In the genomic region with DNA sequence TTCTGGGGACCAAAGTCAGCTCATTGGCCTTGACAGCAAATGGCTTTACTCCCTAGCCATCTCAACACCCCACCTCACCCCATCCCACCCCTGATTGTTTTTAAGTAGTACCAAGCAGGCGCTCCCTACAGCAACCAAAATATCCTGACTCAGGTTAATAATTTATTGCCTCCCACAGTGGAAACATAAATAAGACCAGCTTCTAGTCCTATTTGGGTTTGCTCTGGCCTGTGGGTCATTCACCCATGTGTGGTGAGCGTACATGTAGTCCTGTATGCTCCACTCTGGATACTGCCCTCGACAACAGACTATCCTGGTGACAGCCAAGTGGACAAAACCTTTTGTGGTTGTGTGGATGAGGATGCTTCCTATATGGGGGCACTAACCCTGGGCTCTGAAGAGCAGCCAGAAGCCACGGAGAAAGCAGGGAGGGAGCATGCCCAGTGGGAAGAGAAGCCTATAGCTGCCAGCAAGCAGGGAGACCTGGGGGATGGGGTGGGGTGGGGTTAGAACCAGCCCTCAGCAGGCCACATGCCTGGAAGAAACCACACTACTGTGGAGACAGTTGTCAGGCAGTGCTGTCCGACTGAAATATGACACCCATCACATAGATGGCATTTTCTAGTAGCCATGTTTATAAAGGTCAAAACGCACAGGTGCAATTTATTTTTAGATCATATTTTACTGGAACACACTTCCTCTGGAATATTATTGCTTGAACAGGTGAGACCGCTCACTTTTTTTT, we compare ENCODE assay signal across 7 mouse cellular contexts.
DNase-seq lines count a peak whose midpoint lies in the region; ATAC-seq and TF ChIP-seq lines count a peak whose summit lies in the region.

No protein-coding gene starts in this region.

- TF ChIP-seq CTCF in lung, postnatal 0 days (IDR thresholded peaks at IDR 0.05) = no peak
- no peak for TF ChIP-seq CTCF in lung, adult 2 months (IDR thresholded peaks at IDR 0.05; ENCODE audit: insufficient read depth, low read length)

- H3K9me3 ChIP-seq in lung, postnatal 0 days (ENCODE audit: low read length) = no peaks in the 10 kb centered on the region
- H3K9me3 ChIP-seq in heart, embryonic 12.5 days (replicated peaks) = no peaks in the 10 kb centered on the region
- no peaks in the 10 kb centered on the region for H3K9me3 ChIP-seq in stomach, embryonic 14.5 days (ENCODE audit: control insufficient read depth, low read depth, low read length)

- no peak for DNase-seq in lung, postnatal 0 days (ENCODE audit: low spot score)
- no peak for DNase-seq in lung, adult 2 months
- peak; percentile 88 for DNase-seq in kidney, adult 9 months
- no peak for DNase-seq in thymus, postnatal 10 days (ENCODE audit: low spot score in 2 of 2)
- DNase-seq in urinary bladder, adult 18-20 months (ENCODE audit: low spot score in 2 of 2) = no peak

- no peak; the same call in 1 of the 2 replicates for TF ChIP-seq EP300 in lung, postnatal 0 days (IDR thresholded peaks at IDR 0.05)

- H3K9ac ChIP-seq in lung, postnatal 0 days (replicated peaks; ENCODE audit: low read depth) = no peak overlapping the region
- no peak overlapping the region for H3K9ac ChIP-seq in heart, embryonic 12.5 days
- no peak overlapping the region for H3K9ac ChIP-seq in stomach, embryonic 14.5 days (replicated peaks; ENCODE audit: low read depth, low read length)

- H3K27me3 ChIP-seq in lung, postnatal 0 days (replicated peaks; ENCODE audit: insufficient read depth, low read length) = no peaks in the 10 kb centered on the region
- H3K27me3 ChIP-seq in heart, embryonic 12.5 days (replicated peaks) = no peaks in the 10 kb centered on the region
- no peaks in the 10 kb centered on the region for H3K27me3 ChIP-seq in stomach, embryonic 14.5 days (ENCODE audit: control insufficient read depth, insufficient read depth, low read length)

- peak overlapping the region; percentile 98 for H3K27ac ChIP-seq in lung, postnatal 0 days (ENCODE audit: low read length)
- H3K27ac ChIP-seq in heart, embryonic 12.5 days (ENCODE audit: poor library complexity, severe bottlenecking) = peak overlapping the region; percentile 96
- H3K27ac ChIP-seq in stomach, embryonic 14.5 days (ENCODE audit: low read length) = peak overlapping the region; percentile 96; the same call in 1 of the 2 replicates

- H3K36me3 ChIP-seq in lung, postnatal 0 days (ENCODE audit: insufficient read depth, low read length) = no peaks in the 10 kb centered on the region
- H3K36me3 ChIP-seq in heart, embryonic 12.5 days = no peaks in the 10 kb centered on the region
- H3K36me3 ChIP-seq in stomach, embryonic 14.5 days (ENCODE audit: control insufficient read depth, insufficient read depth, low read length) = no peaks in the 10 kb centered on the region

- H3K4me2 ChIP-seq in lung, postnatal 0 days (replicated peaks; ENCODE audit: low read depth, low read length) = no peak overlapping the region
- H3K4me2 ChIP-seq in heart, embryonic 12.5 days = no peak overlapping the region
- H3K4me2 ChIP-seq in stomach, embryonic 14.5 days (replicated peaks; ENCODE audit: low read depth, low read length) = no peak overlapping the region

- no peak for TF ChIP-seq POLR2A in lung, adult 2 months (IDR thresholded peaks at IDR 0.05; ENCODE audit: borderline replicate concordance, extremely low read depth, low read depth, low read length)

- ATAC-seq in lung, postnatal 0 days = no peak
- ATAC-seq in heart, embryonic 12.5 days (ENCODE audit: insufficient number of reproducible peaks, low FRiP score) = no peak
- ATAC-seq in stomach, embryonic 14.5 days (ENCODE audit: insufficient number of reproducible peaks, insufficient read depth, low FRiP score, low read depth) = no peak

- H3K4me1 ChIP-seq in lung, postnatal 0 days (ENCODE audit: insufficient read depth, low read depth, low read length) = peaks cover 28% of the 10 kb centered on the region
- H3K4me1 ChIP-seq in lung, adult 2 months (ENCODE audit: control insufficient read depth, insufficient read depth, low read length) = peaks cover 15% of the 10 kb centered on the region
- H3K4me1 ChIP-seq in heart, embryonic 12.5 days (replicated peaks) = peaks cover 35% of the 10 kb centered on the region
- peaks cover 33% of the 10 kb centered on the region for H3K4me1 ChIP-seq in stomach, embryonic 14.5 days (ENCODE audit: control insufficient read depth, insufficient read depth, low read length)

- 45% methylated on average over 7 of the region's 7 CpGs for WGBS in lung, postnatal 0 days
- WGBS in lung, adult 2 months = 50% methylated on average over 7 of the region's 7 CpGs
- WGBS in heart, embryonic 12.5 days = 69% methylated on average over 7 of the region's 7 CpGs
- WGBS in stomach, embryonic 14.5 days = 42% methylated on average over 7 of the region's 7 CpGs

- H3K4me3 ChIP-seq in lung, postnatal 0 days (ENCODE audit: low read depth, low read length) = no peak overlapping the region
- no peak overlapping the region for H3K4me3 ChIP-seq in lung, adult 2 months (replicated peaks; ENCODE audit: extremely low read depth, low read depth, low read length)
- no peak overlapping the region for H3K4me3 ChIP-seq in heart, embryonic 12.5 days
- no peak overlapping the region for H3K4me3 ChIP-seq in stomach, embryonic 14.5 days (ENCODE audit: low read depth, low read length)
